Mouse (Mus musculus) left cerebral cortex, adult 2 months (tissue): ENCODE results near the gene Cenpm. TPM values are rescaled to one million over a fixed set of nuclear protein-coding genes. Genes with fewer than 3 reads are reported as not detected.

Experiments
- DNase-seq, 2 experiments: peaks; one replicate each; pipeline ENCODE4 v3.0.0; 2021 to 2022; ENCODE audit warnings: low spot score in 2 of 2, mixed read lengths in 1 of 2; ENCODE audit errors: extremely low spot score in 1 of 2
- H3K27ac ChIP-seq: fragments of 200-600 bp; 2 replicates; pipeline ENCODE4 v1.8.1; 2022
- H3K4me3 ChIP-seq: fragments of 200-600 bp; 2 replicates; pipeline ENCODE4 v1.8.1; 2022
- CTCF ChIP-seq: fragments of 200-600 bp; IDR thresholded peaks from 2 replicates; pipeline ENCODE4 v1.8.1; 2022; ENCODE audit warnings: antibody characterized with exemption, mild to moderate bottlenecking, moderate library complexity
- intact Hi-C: fragments of 180-260 bp; cut with DNase I; formaldehyde crosslinking; loops from one replicate; pipeline ENCODE4 v1.15.1; 2025
- microRNA-seq, 2 experiments: library from miRNA; unstranded; fragments of <30 nt; microRNA quantifications; one replicate each; pipeline ENCODE4 v1.2.0; 2021
- total RNA-seq, 2 experiments: library from RNA; stranded (reverse); gene quantifications; 2 replicates each; pipeline ENCODE4 v1.2.3; 2021

Gene Cenpm
- total RNA-seq, 2 experiments from 2014 or later = 3.1 to 4.8 TPM

DNA sequence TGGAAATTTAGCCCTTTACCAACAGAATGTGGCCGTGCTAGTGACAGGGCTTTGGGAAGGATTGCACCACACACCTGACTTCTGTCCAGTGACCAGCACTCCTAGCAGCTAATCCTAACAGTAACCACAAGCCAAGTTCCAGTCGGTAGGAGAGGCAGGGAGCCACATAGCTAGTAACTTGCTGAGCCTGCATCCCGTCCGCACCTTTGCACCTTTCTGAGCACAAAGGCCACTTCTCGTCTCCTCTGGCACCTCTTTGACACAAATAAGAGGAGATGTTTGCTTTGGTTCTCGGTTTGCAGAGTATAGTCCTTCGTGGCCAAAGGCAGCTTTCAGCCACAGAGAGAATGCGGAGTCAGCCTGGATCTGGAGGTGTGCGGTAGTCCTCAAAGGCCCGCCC is 59.9 kb downstream of the Cenpm start:
- H3K4me3 ChIP-seq = no peak overlapping the region
- intact Hi-C loops = no loop called here
- no peak for TF ChIP-seq CTCF
- no peak overlapping the region for H3K27ac ChIP-seq
- DNase-seq = no peak

DNA sequence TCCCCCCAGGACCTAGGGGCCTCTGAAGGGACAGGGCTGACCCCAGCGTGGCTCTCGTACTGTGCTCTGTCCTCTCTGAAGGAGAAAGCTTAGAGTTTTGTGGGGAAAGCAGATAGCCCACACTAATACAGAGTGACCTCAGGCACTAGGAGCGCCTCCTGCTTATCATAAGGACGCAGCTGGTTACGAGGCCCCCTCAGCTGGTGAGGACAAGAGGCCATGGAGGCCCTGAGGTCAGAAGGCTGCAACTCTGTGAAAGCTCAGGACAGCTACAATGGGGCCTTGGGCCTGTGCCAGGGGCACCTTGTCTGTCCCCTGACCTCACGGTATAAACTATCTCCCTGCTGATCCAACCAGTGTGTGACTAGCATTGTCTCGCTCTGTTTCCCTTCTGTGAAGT is 60.4 kb downstream of the Cenpm start:
- Histone ChIP-seq H3K27ac (no peak overlapping the region), H3K4me3 (no peak overlapping the region)
- no peak for DNase-seq
- intact Hi-C loops = no loop called here
- TF ChIP-seq CTCF = no peak

Small RNA genes lying within 50 kb of the gene (microRNA-seq; reads per million reads assigned to microRNA genes)
- gene Mir33 = 21.2 to 31.1 reads per million in 2 experiments

Other genes with a start within 250 kb of the Cenpm start
- 10 to 100 TPM; 88.0 to 95.6 TPM for gene Desi1, start 210.9 kb downstream of the Cenpm start, total RNA-seq
- 100 to 1,000 TPM; 110 to 113 TPM for gene Snu13, start 197.2 kb downstream of the Cenpm start, total RNA-seq
- gene 4930407I10Rik, start 185.6 kb downstream of the Cenpm start, total RNA-seq = not detected
- gene Mei1, start 174.8 kb downstream of the Cenpm start, total RNA-seq = 1 to 10 TPM; 4.0 to 4.5 TPM
- 10 to 100 TPM; 11.2 to 18.3 TPM for gene Ccdc134, start 116.8 kb downstream of the Cenpm start, total RNA-seq
- 100 to 1,000 TPM; 187 to 202 TPM for gene Srebf2, start 97.6 kb downstream of the Cenpm start, total RNA-seq
- 1 to 10 TPM; 2.1 to 2.7 TPM for gene Shisa8, start 31.9 kb downstream of the Cenpm start, total RNA-seq
- gene Tnfrsf13c, start 20.4 kb downstream of the Cenpm start, total RNA-seq = under 1 TPM; 0.29 to 0.47 TPM
- gene 1500009C09Rik, start 7.6 kb upstream of the Cenpm start, total RNA-seq = 100 to 1,000 TPM in 1 of 2 experiments, 10 to 100 TPM in 1; 96.5 to 102 TPM
- gene Sept3, start 30.1 kb upstream of the Cenpm start, total RNA-seq = 100 to 1,000 TPM; 489 to 520 TPM
- gene Wbp2nl, start 54.2 kb upstream of the Cenpm start, total RNA-seq = not detected
- 10 to 100 TPM; 33.5 to 35.2 TPM for gene Naga, start 94.2 kb upstream of the Cenpm start, total RNA-seq
- under 1 TPM; 0.25 to 0.42 TPM for gene Pheta2, start 94.2 kb upstream of the Cenpm start, total RNA-seq
- 100 to 1,000 TPM; 137 to 141 TPM for gene Smdt1, start 94.2 kb upstream of the Cenpm start, total RNA-seq
- gene Ndufa6, start 109.6 kb upstream of the Cenpm start, total RNA-seq = 100 to 1,000 TPM; 206 to 211 TPM
- 10 to 100 TPM; 30.6 to 37.2 TPM for gene Cyp2d22, start 135.5 kb upstream of the Cenpm start, total RNA-seq
- gene Cyp2d11, start 149.3 kb upstream of the Cenpm start, total RNA-seq = not detected
- under 1 TPM in 1 of 2 experiments, not detected in 1; 0.52 TPM for gene Cyp2d10, start 162.4 kb upstream of the Cenpm start, total RNA-seq
- not detected for gene Cyp2d9, start 188.7 kb upstream of the Cenpm start, total RNA-seq